ENCODE assay signal across 8 mouse cellular contexts in genomic region chr6:7846726-7847439, GRCm38 (mm10). TPM values are rescaled to one million over a fixed set of nuclear protein-coding genes. Genes with fewer than 3 reads are reported as not detected.
DNase-seq lines count a peak whose midpoint lies in the region; ATAC-seq and TF ChIP-seq lines count a peak whose summit lies in the region.

No protein-coding gene starts in this region.

- H3K9ac ChIP-seq in heart, embryonic 13.5 days = peak overlapping the region; percentile 64
- H3K9ac ChIP-seq in embryonic facial prominence, embryonic 15.5 days = no peak overlapping the region

- TF ChIP-seq POLR2A in myocyte (IDR thresholded peaks at IDR 0.05; ENCODE audit: insufficient read length, low read depth) = no peak

- peaks cover 56% of the 10 kb centered on the region for H3K79me2 ChIP-seq in myocyte (ENCODE audit: control insufficient read depth, insufficient read depth)

- 64% methylated on average over 8 of the region's 8 CpGs for WGBS in heart, embryonic 13.5 days
- 74% methylated on average over 8 of the region's 8 CpGs for WGBS in embryonic facial prominence, embryonic 15.5 days

- ATAC-seq in heart, embryonic 13.5 days (ENCODE audit: extremely low read depth, insufficient number of reproducible peaks, low FRiP score, low TSS enrichment) = no peak
- ATAC-seq in embryonic facial prominence, embryonic 15.5 days (ENCODE audit: insufficient number of reproducible peaks, low FRiP score, low TSS enrichment, low read depth) = no peak

- no peak overlapping the region for H3ac ChIP-seq in myocyte (ENCODE audit: control insufficient read depth, insufficient read length)

- no peaks in the 10 kb centered on the region for H3K27me3 ChIP-seq in heart, embryonic 13.5 days (replicated peaks)
- no peaks in the 10 kb centered on the region for H3K27me3 ChIP-seq in embryonic facial prominence, embryonic 15.5 days
- H3K27me3 ChIP-seq in myocyte (ENCODE audit: control insufficient read depth, insufficient read depth, insufficient read length) = no peaks in the 10 kb centered on the region

- no peak overlapping the region for H3K27ac ChIP-seq in heart, embryonic 13.5 days (replicated peaks)
- H3K27ac ChIP-seq in embryonic facial prominence, embryonic 15.5 days (replicated peaks) = no peak overlapping the region

- peak overlapping the region; percentile 6; the same call in 1 of the 2 replicates for H3K4me3 ChIP-seq in heart, embryonic 13.5 days
- H3K4me3 ChIP-seq in embryonic facial prominence, embryonic 15.5 days (replicated peaks) = no peak overlapping the region
- H3K4me3 ChIP-seq in myocyte = no peak overlapping the region

- H3K36me3 ChIP-seq in heart, embryonic 13.5 days = no peaks in the 10 kb centered on the region
- H3K36me3 ChIP-seq in embryonic facial prominence, embryonic 15.5 days = no peaks in the 10 kb centered on the region
- H3K36me3 ChIP-seq in myocyte (ENCODE audit: control insufficient read depth, insufficient read depth) = no peaks in the 10 kb centered on the region

- no peaks in the 10 kb centered on the region for H3K9me3 ChIP-seq in heart, embryonic 13.5 days
- no peaks in the 10 kb centered on the region for H3K9me3 ChIP-seq in embryonic facial prominence, embryonic 15.5 days (replicated peaks)

- intact Hi-C loops in heart, postnatal 10 days (cut with DNase I) = loop anchor here (5.0 to 10.0 kb wide), 2 partner anchors 120 to 668 kb away; no protein-coding TSS in a partner anchor

- peak overlapping the region; percentile 51 for H3K4me2 ChIP-seq in heart, embryonic 13.5 days
- H3K4me2 ChIP-seq in embryonic facial prominence, embryonic 15.5 days (replicated peaks) = peak overlapping the region; percentile 11; the same call in 1 of the 2 replicates
- peak overlapping the region; percentile 16 for H3K4me2 ChIP-seq in myocyte (ENCODE audit: low read depth)

- H3K4me1 ChIP-seq in heart, embryonic 13.5 days = peaks cover 41% of the 10 kb centered on the region
- peaks cover 30% of the 10 kb centered on the region for H3K4me1 ChIP-seq in embryonic facial prominence, embryonic 15.5 days

- DNase-seq in heart, postnatal 10 days = no peak
- DNase-seq in 416B (ENCODE audit: low read depth) = peak; percentile 17
- DNase-seq in testis, postnatal 14 days (ENCODE audit: low spot score) = no peak
- no peak for DNase-seq in retina, embryonic 14.5 days (ENCODE audit: low spot score)
- no peak for DNase-seq in urinary bladder, adult 2 months (ENCODE audit: low spot score)

TF ChIP-seq in myocyte, 11 proteins besides CTCF, POLR2A, EP300 and RAD21:
- no peak for TF ChIP-seq MAX (IDR thresholded peaks at IDR 0.05; ENCODE audit: low read depth)
- no peak for TF ChIP-seq TCF3 (IDR thresholded peaks at IDR 0.05; ENCODE audit: insufficient read length, low read depth)

RNA-seq across cellular contexts. Expression of gene C1galt1, which starts 2.2 kb away (rescaled TPM):
- 2.4 and 2.8 TPM in 2 replicates for polyA plus RNA-seq in heart, embryonic 13.5 days (2015; fragmentation: Nextera tagmentation; extraction: Ambion mirVana)
- 10 to 100 TPM; 18.5 to 19.7 TPM for total RNA-seq in heart, postnatal 10 days (2021)
- polyA plus RNA-seq in embryonic facial prominence, embryonic 15.5 days (2015; fragmentation: Nextera tagmentation; extraction: Ambion mirVana) = 2.6 and 3.2 TPM in 2 replicates
- polyA plus RNA-seq in myocyte (2012; fragmentation: generic; extraction: Trizol) = 3.4 TPM
- polyA plus RNA-seq in urinary bladder, adult 2 months (2012; rRNA removed) = 19.3 and 22.1 TPM in 2 replicates
